Mouse (Mus musculus) kidney, postnatal 0 days (tissue): ENCODE measurements at regions not wholly inside any gene's neighbourhood (a gene's known extent, or its start where the extent isn't known, plus 50 kb on each side); places are given as distances from the start of the nearest gene placed in this dataset.

Experiments used
- ATAC-seq: fragments of 200-750 bp; cut with Nextera tagmentation; replicated peaks from 2 replicates; pipeline ENCODE4 v1.8.0; 2017; ENCODE audit warnings: low read depth, moderate number of reproducible peaks, moderate TSS enrichment, moderate library complexity; ENCODE audit not compliant: low FRiP score
- DNase-seq: peaks from one replicate; pipeline ENCODE4 v3.0.0-alpha.2; 2016; ENCODE audit warnings: low spot score
- H3K27ac ChIP-seq: fragments of 300-500 bp; sonication (generic); 2 replicates; pipeline ENCODE4 v1.5.1; 2014; ENCODE audit warnings: mild to moderate bottlenecking
- H3K27me3 ChIP-seq: fragments of 300-500 bp; sonication (generic); 2 replicates; pipeline ENCODE4 v1.6.1; 2014; ENCODE audit warnings: low read length, mixed read lengths; ENCODE audit not compliant: insufficient read depth
- H3K36me3 ChIP-seq: fragments of 300-500 bp; sonication (generic); 2 replicates; pipeline ENCODE4 v1.6.1; 2014; ENCODE audit warnings: low read length, mixed read lengths; ENCODE audit not compliant: insufficient read depth
- H3K4me1 ChIP-seq: fragments of 300-500 bp; sonication (generic); replicated peaks from 2 replicates; pipeline ENCODE4 v1.6.1; 2014; ENCODE audit warnings: antibody characterized with exemption, low read length, mixed read lengths; ENCODE audit not compliant: insufficient read depth
- H3K4me2 ChIP-seq: fragments of 300-500 bp; sonication (generic); 2 replicates; pipeline ENCODE4 v1.6.1; 2014; ENCODE audit warnings: mild to moderate bottlenecking, low read length, moderate library complexity, mixed read lengths
- H3K4me3 ChIP-seq: fragments of 300-500 bp; sonication (generic); replicated peaks from 2 replicates; pipeline ENCODE4 v1.5.1; 2014; ENCODE audit warnings: low read depth, low read length
- H3K9ac ChIP-seq: fragments of 300-500 bp; sonication (generic); 2 replicates; pipeline ENCODE4 v1.6.1; 2014; ENCODE audit warnings: low read depth, low read length
- H3K9me3 ChIP-seq: fragments of 300-500 bp; sonication (generic); replicated peaks from 2 replicates; pipeline ENCODE4 v1.6.1; 2016; ENCODE audit warnings: low read length, inconsistent platforms, mixed read lengths
- CTCF ChIP-seq: IDR thresholded peaks from 2 replicates; pipeline ENCODE4 v1.5.1; 2016; ENCODE audit warnings: antibody characterized with exemption, low read depth, mild to moderate bottlenecking, moderate library complexity
- WGBS: fragments of 180-500 bp; shearing (Covaris S2); extraction: QIAGEN DNeasy Blood & Tissue Kit; methylation state at CpG from one replicate; pipeline ENCODE4 v1.1.7; 2014; 5-methylcytosine and 5-hydroxymethylcytosine counted together

GRCm38 (mm10) chr10:96750861-96751260 is 134.1 kb downstream of the Btg1 start:
- H3K4me3 ChIP-seq = no peak overlapping the region
- H3K9ac ChIP-seq = no peak overlapping the region
- H3K36me3 ChIP-seq = no peaks in the 10 kb centered on the region
- H3K27me3 ChIP-seq = no peaks in the 10 kb centered on the region
- H3K4me2 ChIP-seq = peak overlapping the region; percentile 49; the same call in 1 of the 2 replicates
- TF ChIP-seq CTCF = no peak
- no peak overlapping the region for H3K27ac ChIP-seq
- H3K4me1 ChIP-seq = 0 out of 2 replicates have a peak, but pooled peaks cover 2% of the 10 kb centered on the region
- DNase-seq (peak; percentile 51), ATAC-seq (no peak)
- no peaks in the 10 kb centered on the region for H3K9me3 ChIP-seq
- 46% methylated on average over 5 of the region's 5 CpGs for WGBS

- no peaks in the 10 kb centered on the region for H3K36me3 ChIP-seq
- TF ChIP-seq CTCF = no peak; the same call in 1 of the 2 replicates
- peak; percentile 93 for DNase-seq
- H3K9ac ChIP-seq = no peak overlapping the region
- peak; percentile 94 for ATAC-seq
- H3K4me2 ChIP-seq = peak overlapping the region; percentile 49
- H3K27me3 ChIP-seq = no peaks in the 10 kb centered on the region
- peak overlapping the region; percentile 65 for H3K27ac ChIP-seq
- 0 out of 2 replicates have a peak, but pooled peaks cover 2% of the 10 kb centered on the region for H3K4me1 ChIP-seq
- H3K9me3 ChIP-seq = no peaks in the 10 kb centered on the region
- WGBS = 2% methylated on average over 12 of the region's 12 CpGs
- H3K4me3 ChIP-seq = peak overlapping the region; percentile 16
Observed at GRCm38 (mm10) chr10:96751580-96752264, 134.9 kb downstream of the Btg1 start.

- TF ChIP-seq CTCF = no peak
- H3K9ac ChIP-seq = no peak overlapping the region
- H3K4me3 ChIP-seq = no peak overlapping the region
- ATAC-seq (no peak), DNase-seq (no peak)
- H3K27ac ChIP-seq = 0 out of 2 replicates have a peak overlapping the region, but pooled peaks have one; percentile 1
- no peaks in the 10 kb centered on the region for H3K9me3 ChIP-seq
- 88% methylated on average over 5 of the region's 5 CpGs for WGBS
- H3K36me3 ChIP-seq = no peaks in the 10 kb centered on the region
- H3K4me1 ChIP-seq = 0 out of 2 replicates have a peak, but pooled peaks cover 2% of the 10 kb centered on the region
- H3K27me3 ChIP-seq = no peaks in the 10 kb centered on the region
- no peak overlapping the region for H3K4me2 ChIP-seq
Observed at GRCm38 (mm10) chr10:96752531-96752930, 135.7 kb downstream of the Btg1 start.

GRCm38 (mm10) chr10:96753521-96753920 is 136.7 kb downstream of the Btg1 start:
- Histone ChIP-seq H3K27ac (no peak overlapping the region), H3K9me3 (no peaks in the 10 kb centered on the region), H3K4me2 (no peak overlapping the region), H3K4me1 (0 out of 2 replicates have a peak, but pooled peaks cover 2% of the 10 kb centered on the region), H3K9ac (no peak overlapping the region), H3K36me3 (no peaks in the 10 kb centered on the region), H3K27me3 (no peaks in the 10 kb centered on the region), H3K4me3 (no peak overlapping the region)
- TF ChIP-seq CTCF = no peak
- DNase-seq = peak; percentile 17
- ATAC-seq = no peak
- WGBS = 50% methylated on average over 1 of the region's 1 CpGs

- H3K27ac ChIP-seq = 0 out of 2 replicates have a peak overlapping the region, but pooled peaks have one; percentile 25
Observed at GRCm38 (mm10) chr10:96755674-96756073, 138.9 kb downstream of the Btg1 start.

GRCm38 (mm10) chr10:96756355-96757084 is 139.7 kb downstream of the Btg1 start:
- no peak for TF ChIP-seq CTCF
- H3K9ac ChIP-seq = no peak overlapping the region
- WGBS = 48% methylated on average over 5 of the region's 5 CpGs
- H3K4me1 ChIP-seq = 0 out of 2 replicates have a peak, but pooled peaks cover 2% of the 10 kb centered on the region
- H3K27ac ChIP-seq = no peak overlapping the region
- H3K9me3 ChIP-seq = no peaks in the 10 kb centered on the region
- H3K36me3 ChIP-seq = no peaks in the 10 kb centered on the region
- H3K4me3 ChIP-seq = no peak overlapping the region
- no peaks in the 10 kb centered on the region for H3K27me3 ChIP-seq
- no peak for DNase-seq
- ATAC-seq = no peak
- no peak overlapping the region for H3K4me2 ChIP-seq

More at GRCm38 (mm10) chr10:96755674-96756073, 138.9 kb downstream of the Btg1 start:
- H3K4me3 ChIP-seq = no peak overlapping the region
- TF ChIP-seq CTCF = no peak
- no peaks in the 10 kb centered on the region for H3K36me3 ChIP-seq
- H3K4me1 ChIP-seq = 0 out of 2 replicates have a peak, but pooled peaks cover 2% of the 10 kb centered on the region
- DNase-seq = peak; percentile 14
- H3K9me3 ChIP-seq = no peaks in the 10 kb centered on the region
- 61% methylated on average over 8 of the region's 8 CpGs for WGBS
- no peak overlapping the region for H3K4me2 ChIP-seq
- no peak overlapping the region for H3K9ac ChIP-seq
- no peaks in the 10 kb centered on the region for H3K27me3 ChIP-seq
- ATAC-seq = no peak
